Mouse (Mus musculus) Patski (cell line): ENCODE measurements around the gene Asrgl1. TPM values are rescaled to one million over a fixed set of nuclear protein-coding genes. Genes with fewer than 3 reads are reported as not detected.
A peak's percentile ranks its signal among the peaks of the same experiment; 100 is the strongest.
"Not testable (repeated sequence)": the region's sequence is repeated elsewhere in the genome, so short reads cannot be mapped to it uniquely, and the experiment has no call there.

ENCODE experiments used
- ATAC-seq: fragments of 100-300 bp; one replicate; pipeline ENCODE4 v1.8.0; 2021
- CTCF ChIA-PET: fragments of 350-600 bp; sonication (Branson Sonifier 250); formaldehyde crosslinking; loops from one replicate; lab custom pipeline; 2022; ENCODE audit warnings: inconsistent platforms; lab: Charles Lee
- POLR2A ChIA-PET: fragments of 350-600 bp; sonication (Branson Sonifier 250); formaldehyde crosslinking; loops from one replicate; lab custom pipeline; 2022; ENCODE audit warnings: antibody characterized with exemption, inconsistent platforms; lab: Charles Lee
- DNase-seq: peaks from one replicate; pipeline ENCODE4 v3.0.0-alpha.2; 2011; ENCODE audit warnings: low read depth, low spot score
- H3K27me3 ChIP-seq: fragments of 371-371 bp; one replicate; pipeline ENCODE4 v1.5.1; 2021
- CTCF ChIP-seq: fragments of 100-300 bp; IDR thresholded peaks from one replicate; pipeline ENCODE4 v1.5.1; 2021
- in situ Hi-C: fragments of 300-500 bp; cut with MboI; formaldehyde crosslinking; loops from 3 replicates; pipeline ENCODE4 v1.11.1; 2018; ENCODE audit warnings: low pct_unique_long_range_greater_than_20kb, mixed read lengths
- polyA plus RNA-seq: library from polyadenylated mRNA; unstranded; gene quantifications from one replicate; pipeline ENCODE4 v1.2.3, GENCODE M21; 2021

Gene Asrgl1
- 9.5 TPM for polyA plus RNA-seq

DNA sequence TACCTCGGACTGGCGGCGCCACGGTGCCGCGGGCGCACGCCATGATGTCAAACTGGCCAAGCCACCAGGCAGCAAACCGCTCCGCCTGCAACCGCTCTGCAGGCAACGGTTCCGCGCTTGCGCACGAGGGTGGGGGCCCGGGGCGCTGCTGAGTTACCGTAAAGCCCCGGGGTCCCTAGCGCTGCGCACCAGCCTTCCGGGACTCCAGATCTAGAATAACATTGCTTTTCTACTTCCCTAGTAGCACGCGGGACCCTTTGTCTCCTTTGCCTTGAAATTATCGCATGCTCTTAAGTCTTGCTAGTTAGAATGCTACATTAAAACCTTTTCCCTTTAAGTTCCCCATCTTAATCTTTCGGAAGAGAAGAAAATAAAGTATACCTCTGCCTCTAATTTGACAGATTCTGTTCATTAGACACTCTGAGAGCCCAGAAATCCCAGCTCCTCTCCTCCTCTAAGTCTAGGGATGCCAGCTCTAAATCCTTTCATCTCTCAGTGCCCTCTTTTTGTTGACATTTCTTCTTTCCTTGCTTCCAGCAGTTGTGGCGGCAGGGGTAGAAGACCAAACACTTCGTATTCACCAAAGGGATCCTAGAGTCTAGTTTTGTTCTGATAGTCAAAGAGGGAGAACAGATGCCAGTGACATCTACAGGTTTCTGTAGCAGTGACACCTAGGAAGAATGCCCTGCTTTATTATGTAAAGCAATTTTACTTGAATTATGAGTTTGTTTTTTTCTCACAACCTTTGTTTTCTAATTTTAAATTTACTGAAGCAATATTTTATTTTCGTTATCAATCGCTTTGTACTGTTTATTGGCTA is at the start of gene Asrgl1:
Gene Asrgl1, minus strand, starts transcription at position 125 of the 820 bp plus-strand sequence.
- no peak for DNase-seq
- ChIA-PET CTCF (no interaction called here), POLR2A (no interaction called here)
- peak; percentile 97 for ATAC-seq
- peaks cover 35% of the 10 kb centered on the region for H3K27me3 ChIP-seq
- in situ Hi-C loops = no loop called here
- no peak for TF ChIP-seq CTCF

DNA sequence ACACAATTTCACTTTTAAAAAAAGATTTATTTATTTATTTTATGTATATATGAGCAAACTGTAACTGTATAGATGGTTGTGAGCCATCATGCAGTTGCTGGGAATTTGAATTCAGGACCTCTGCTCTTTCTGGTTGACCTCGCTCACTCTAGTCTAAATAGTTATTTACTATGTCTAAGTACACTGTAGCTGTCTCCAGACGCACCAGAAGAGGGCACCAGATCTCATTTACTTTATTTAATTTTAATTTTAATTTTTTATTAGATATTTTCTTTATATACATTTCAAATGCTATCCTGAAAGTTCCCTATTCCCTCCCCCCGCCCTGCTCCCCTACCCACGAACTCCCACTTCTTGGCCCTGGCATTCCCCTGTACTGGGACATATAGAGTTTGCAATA is 10.8 kb upstream of the Asrgl1 start:
- in situ Hi-C loops = no loop called here
- no peak for ATAC-seq
- CTCF ChIA-PET = no interaction called here
- peaks cover 23% of the 10 kb centered on the region for H3K27me3 ChIP-seq
- peak; percentile 29 for TF ChIP-seq CTCF
- no peak for DNase-seq
- POLR2A ChIA-PET = no interaction called here

- H3K27me3 ChIP-seq = peaks cover 41% of the 10 kb centered on the region
- CTCF ChIA-PET = no interaction called here
- DNase-seq (no peak), ATAC-seq (no peak)
- POLR2A ChIA-PET = no interaction called here
- no peak for TF ChIP-seq CTCF
- in situ Hi-C loops = no loop called here
Observed at GRCm38 (mm10) chr19:9143639-9144125, 8.2 kb upstream of the Asrgl1 start.

DNA sequence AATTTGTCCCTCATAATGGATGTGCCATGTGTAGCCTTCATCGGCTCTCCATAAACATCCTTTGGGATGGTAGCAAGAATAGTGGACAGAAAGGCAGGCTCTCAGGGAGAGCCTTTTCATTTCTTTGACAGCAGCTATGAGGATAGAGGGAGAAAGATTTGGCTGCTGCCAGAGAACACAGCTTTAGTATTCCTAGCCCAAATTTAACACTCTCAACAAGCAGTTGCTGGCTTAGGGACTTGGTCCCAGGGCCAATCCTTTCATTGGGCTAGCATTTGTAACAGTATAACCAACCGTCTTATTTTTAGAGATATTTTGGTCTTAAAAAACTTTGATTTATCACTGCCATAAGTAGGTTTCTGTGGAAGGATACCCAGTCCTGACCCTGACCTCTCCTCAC is 7.8 kb upstream of the Asrgl1 start:
- DNase-seq (no peak), ATAC-seq (no peak)
- in situ Hi-C loops = no loop called here
- POLR2A ChIA-PET = interaction anchor here (0.7 kb wide), 1 partner anchor 16 kb away, joined by 3 read pairs; no protein-coding TSS in a partner anchor
- no peak for TF ChIP-seq CTCF
- peaks cover 44% of the 10 kb centered on the region for H3K27me3 ChIP-seq
- CTCF ChIA-PET = no interaction called here

- ATAC-seq, POLR2A ChIA-PET, DNase-seq, CTCF ChIA-PET, in situ Hi-C loops: not testable (repeated sequence)
- H3K27me3 ChIP-seq = peaks cover 59% of the 10 kb centered on the region
Observed at GRCm38 (mm10) chr19:9140361-9140760, 4.9 kb upstream of the Asrgl1 start.

DNA sequence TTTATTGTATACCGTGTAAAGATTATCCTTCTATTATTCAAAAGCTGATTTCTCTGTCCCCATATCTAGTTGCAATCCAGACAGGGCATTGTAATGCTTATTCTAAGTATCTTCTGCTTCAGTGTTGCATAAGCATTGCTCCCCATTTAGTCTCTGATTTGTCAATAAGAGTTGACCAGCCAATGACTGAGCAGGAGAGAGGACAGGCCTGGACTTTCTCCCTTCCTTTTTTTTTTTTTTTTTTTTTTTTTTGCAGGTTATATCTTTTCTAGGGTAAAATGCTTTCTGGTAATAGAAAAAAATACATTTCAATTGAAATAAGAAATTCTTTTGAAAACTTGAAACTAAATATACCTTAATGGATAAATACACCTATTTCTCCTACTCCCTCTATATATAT is 1.7 kb upstream of the Asrgl1 start:
- ATAC-seq (no peak), DNase-seq (no peak)
- no peak for TF ChIP-seq CTCF
- peaks cover 44% of the 10 kb centered on the region for H3K27me3 ChIP-seq
- ChIA-PET POLR2A (no interaction called here), CTCF (no interaction called here)
- in situ Hi-C loops = no loop called here

DNA sequence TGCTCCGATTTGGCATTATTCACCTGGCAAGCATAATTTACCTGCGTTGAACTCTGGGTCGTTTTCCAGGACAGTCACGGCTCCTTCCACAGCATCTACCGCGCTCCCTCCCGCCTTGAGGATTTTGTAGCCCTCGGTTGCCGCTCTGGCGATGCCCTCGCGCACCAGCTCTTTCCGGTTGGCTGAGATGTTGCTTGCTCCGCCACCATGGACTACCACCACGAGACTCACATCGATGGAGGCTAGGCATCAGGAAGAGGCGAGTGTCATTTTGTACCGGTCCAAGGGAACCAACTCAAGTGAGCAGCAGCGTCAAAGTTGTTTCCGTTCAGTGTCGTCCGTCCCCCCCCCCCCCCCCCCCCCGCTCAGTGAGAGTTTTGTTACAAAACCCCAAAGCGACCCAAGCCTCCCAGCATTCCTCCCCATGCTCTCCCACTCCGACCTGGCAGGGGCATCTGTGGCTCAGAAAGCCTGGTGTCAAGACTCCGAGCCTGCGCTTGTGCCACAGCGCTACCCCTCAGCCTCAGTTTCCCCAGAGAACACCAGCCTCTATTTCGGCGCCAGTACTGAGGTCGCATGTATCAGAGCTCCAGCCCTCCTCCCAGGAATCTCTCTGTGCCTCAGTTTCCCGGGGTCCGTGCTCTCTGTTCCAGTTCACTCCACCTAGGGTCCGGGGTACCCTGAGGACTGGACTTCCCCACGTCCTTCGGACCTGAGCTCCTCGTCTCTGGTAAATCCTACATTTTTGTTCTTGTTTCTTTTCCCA is 507 bp downstream of the Asrgl1 start:
- no peak for TF ChIP-seq CTCF
- DNase-seq (no peak), ATAC-seq (peak; percentile 85)
- in situ Hi-C loops = no loop called here
- POLR2A ChIA-PET = no interaction called here
- CTCF ChIA-PET = no interaction called here
- peaks cover 30% of the 10 kb centered on the region for H3K27me3 ChIP-seq

DNA sequence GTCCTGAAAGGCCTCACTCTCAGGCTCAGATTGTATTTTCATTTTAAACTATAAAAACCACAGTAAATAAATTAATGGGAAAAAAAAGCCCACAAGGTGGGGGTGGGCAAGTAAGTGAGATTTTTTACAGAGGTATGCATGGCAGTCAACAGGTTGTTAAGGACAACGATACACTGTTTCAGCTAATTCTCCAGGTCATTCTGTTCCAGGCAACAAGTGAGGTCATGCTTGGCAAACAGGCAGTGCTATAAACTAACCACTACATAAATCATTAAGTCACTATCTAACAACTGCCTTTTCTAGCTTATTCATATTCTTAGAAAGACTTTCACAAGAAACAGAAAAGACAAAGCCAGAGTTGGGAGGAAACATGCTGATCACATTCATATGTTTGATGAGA is 5.4 kb downstream of the Asrgl1 start:
- ATAC-seq (peak; percentile 71), DNase-seq (no peak)
- no peaks in the 10 kb centered on the region for H3K27me3 ChIP-seq
- POLR2A ChIA-PET = no interaction called here
- in situ Hi-C loops = no loop called here
- CTCF ChIA-PET = interaction anchor here (0.6 kb wide), 1 partner anchor 12 kb away, joined by 3 read pairs; no protein-coding TSS in a partner anchor
- no peak for TF ChIP-seq CTCF

- TF ChIP-seq CTCF = no peak
- in situ Hi-C loops = no loop called here
- H3K27me3 ChIP-seq = no peaks in the 10 kb centered on the region
- no peak for ATAC-seq
- no peak for DNase-seq
- POLR2A ChIA-PET = no interaction called here
- CTCF ChIA-PET = no interaction called here
Observed at GRCm38 (mm10) chr19:9128499-9129194, 6.8 kb downstream of the Asrgl1 start.

DNA sequence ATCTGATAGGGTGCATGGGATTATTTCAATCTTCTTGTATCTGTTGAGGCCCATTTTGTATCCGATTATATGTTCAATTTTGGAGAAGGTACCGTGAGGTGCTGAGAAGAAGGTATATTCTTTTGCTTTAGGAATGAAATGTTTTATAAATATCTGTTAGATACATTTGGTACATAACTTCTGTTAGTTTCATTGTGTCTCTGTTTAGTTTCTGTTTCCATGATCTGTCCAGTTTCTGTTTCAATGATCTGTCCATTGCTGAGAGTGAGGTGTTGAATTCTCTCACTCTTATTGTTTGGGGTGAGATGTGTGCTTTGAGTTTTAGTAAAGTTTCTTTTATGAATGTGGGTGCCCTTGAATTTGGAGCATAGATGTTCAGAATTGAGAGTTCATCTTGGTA is 11.4 kb downstream of the Asrgl1 start:
- CTCF ChIA-PET, in situ Hi-C loops, ATAC-seq, POLR2A ChIA-PET, DNase-seq, H3K27me3 ChIP-seq: not testable (repeated sequence)
